Mouse (Mus musculus) thymus, adult 18-20 months (tissue): ENCODE data around the gene Nudt7.

Experiments used
- DNase-seq, 2 experiments: peaks; one replicate each; pipeline ENCODE4 v3.0.0; 2022; ENCODE audit warnings: mixed read lengths in 2 of 2

Gene Nudt7

GRCm38 (mm10) chr8:114133510-114134362, at the start of gene Nudt7:
TSS of gene Nudt7 (plus strand) at chr8:114133557.
- DNase-seq: peak; percentile 79 to 88

DNA sequence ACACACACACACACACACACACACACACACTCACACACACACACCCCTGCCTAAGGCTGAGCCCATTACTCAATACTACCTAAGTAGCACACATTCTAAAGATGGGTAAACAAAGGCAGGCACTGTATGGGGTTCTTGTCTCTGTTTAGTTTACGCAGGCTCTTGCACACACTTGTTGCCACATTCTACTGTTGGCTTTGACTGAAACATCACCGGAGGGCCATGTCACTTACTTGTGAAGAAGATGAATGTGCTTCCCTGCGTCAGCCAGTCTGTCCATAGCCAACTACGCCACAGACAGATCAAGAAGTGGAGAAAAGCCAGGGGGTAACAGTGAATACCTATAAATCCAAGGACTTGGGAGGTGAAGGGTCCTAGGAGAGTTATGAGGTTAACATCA, 45.4 kb upstream of the Nudt7 start:
- no peak for DNase-seq

DNA sequence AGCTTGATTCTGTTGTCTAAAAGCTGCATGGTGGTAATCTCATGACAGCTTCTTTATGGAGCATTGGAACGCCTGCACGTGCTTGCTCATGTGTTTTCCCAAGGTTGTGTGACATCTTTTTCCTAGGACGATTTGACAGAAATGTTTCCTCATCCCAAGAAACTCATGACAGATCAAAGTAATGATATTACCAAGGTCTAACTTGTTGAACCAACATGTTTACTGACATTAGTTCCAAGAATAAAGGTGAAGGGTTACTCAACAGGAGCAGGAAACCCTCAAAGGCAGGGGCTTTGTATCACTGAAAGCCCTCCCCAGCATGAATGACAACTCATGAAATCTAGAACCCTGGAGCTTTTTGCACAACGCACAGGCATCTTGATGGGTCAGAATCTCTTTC, 42.6 kb upstream of the Nudt7 start:
- DNase-seq: no peak

- no peak for DNase-seq
Observed at GRCm38 (mm10) chr8:114093321-114093720, 40.0 kb upstream of the Nudt7 start.

DNA sequence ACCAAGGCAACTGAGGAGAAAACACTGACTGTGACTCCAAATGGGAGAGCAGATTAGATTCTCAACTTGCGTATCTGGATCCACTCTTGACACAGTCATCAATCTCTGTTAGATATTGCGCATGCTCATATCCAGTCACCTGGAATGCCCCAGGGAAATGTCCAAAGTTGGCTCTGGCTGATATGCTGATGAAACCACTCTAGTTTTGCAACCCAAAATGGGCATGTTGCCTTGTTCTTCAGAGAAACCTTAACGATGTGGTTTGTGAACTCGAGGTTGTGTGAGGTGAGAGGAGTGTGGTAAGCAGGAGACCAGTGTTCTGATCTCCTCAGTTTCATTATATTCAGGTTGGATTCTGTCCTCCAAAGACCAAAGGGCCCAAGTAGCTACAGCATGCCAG, 38.8 kb upstream of the Nudt7 start:
- DNase-seq: no peak

DNA sequence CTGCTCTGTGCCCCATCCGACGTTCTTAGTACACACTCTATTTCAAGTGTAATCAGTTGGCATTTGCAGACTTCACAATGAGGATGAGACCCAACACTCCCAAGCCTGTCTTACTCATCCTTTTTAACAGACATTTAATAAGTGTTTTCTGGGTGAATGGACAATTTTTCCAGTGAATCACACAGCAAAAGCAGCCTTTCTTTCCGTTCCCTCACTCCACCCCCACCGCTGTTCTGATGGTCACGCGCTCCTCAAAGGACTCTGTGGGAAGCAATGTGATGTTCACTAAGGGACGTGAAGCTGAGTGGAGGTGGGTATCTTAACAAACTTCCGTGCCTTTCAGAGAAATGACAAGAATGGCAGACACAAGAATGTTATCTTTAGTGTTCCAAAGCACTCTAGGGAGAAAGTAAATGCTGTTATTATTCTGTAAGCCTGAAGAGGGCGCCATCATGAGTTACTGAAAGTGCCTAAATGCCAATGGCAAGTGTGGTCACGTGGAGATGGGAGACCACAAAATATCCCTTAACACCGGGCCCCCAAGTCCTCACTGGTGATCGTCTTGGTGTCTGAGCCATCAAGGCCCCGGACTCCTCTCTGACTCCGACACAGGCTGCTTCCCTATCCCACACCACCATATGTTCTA, 32.7 kb upstream of the Nudt7 start:
- no peak for DNase-seq

DNA sequence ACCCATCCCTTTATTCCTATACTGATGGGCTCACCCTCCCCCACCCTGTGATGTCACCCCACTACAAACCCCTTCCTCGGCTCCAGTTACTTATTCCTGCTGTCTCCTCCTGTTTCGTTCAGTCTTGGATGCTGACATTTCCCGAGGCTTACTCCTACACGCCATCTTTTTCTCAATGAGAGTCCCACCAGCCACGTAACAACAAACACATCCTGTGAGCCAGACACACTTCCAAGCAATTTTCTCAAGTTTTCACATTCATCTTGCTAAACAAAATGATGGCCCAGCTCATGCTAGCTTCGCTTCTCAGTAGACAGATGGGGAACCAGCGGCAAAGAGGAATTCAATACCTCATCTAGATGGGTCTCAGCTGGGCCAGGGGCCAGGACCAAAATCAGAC, 30.0 kb upstream of the Nudt7 start:
- no peak for DNase-seq

DNA sequence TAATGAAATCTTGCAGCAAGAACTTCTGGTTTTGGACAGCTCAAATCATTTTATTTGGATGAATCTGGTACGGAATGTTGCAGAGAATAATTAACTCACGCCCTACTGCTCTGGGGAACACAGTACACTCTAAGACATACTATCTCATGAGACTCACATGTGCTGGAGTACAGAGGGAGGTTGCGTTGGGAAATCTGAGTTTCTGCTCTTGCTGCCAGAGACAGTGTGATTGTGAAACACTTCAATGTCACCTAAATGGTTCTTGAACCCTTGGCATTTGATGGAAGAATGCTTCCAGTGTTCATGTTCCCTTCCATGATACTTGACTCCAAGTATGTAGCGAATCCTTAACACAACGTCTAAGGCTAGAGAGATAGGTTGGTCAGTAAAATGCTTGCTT, 27.4 kb upstream of the Nudt7 start:
- no peak for DNase-seq

GRCm38 (mm10) chr8:114109365-114110140, 23.8 kb upstream of the Nudt7 start:
- no peak for DNase-seq

DNA sequence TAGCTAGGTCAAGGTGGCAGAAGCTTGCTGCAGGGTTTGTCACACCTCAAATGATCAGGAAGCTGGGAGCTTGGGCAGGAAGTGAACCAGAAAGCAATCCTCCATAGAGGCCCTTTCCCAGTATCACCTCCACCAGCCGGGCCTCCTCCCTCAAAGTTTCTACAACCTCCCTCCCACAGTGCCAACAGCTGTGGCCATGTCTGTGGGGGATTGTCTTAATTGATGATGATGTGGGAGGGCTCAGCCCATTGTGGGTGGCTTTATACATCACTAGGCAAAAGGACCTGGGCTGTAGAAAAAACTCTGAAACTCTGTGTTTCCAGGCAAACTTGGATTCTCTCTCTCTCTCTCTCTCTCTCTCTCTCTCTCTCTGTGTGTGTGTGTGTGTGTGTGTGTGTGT, 18.3 kb upstream of the Nudt7 start:
- DNase-seq: no peak

- DNase-seq: no peak
Observed at GRCm38 (mm10) chr8:114116049-114116448, 17.3 kb upstream of the Nudt7 start.

DNA sequence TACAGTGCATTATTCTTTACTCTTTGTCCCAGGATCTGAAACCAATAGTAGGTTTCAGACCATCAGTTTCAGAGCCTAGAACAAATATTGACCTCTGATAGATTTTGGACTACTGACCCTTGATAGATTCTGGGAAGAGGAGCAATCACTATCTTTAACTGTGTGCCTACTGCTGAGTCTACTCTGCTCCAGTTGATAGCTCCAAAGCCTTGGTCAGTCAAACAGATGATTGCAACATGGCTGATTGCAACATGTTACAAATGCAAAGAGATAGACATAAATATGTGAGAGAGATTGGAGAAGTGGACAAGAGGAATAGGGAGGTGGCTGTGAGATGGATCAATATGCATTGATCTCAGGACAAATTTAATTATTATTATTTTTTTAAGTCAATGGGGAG, 15.9 kb upstream of the Nudt7 start:
- DNase-seq: no peak

GRCm38 (mm10) chr8:114121781-114122180, 11.6 kb upstream of the Nudt7 start:
- no peak for DNase-seq

DNA sequence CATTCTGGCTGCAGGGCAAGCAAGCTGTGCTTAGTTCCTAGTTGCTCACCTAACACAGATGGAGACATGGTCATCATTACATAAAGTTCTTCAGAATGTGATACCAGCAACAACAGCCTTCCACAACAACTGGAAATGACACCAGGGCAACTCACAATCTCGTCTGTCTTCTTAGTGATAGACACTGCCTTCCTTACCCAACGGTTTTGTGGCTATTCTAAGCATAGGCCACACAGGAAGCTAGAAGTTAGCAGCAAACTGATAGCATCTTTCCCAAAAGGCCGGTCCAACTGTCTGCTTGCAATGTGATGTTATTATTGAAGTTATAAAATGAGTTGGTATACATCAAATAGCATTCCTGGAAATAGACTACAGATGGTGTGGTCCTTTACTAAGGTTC, 9.7 kb upstream of the Nudt7 start:
- no peak for DNase-seq

- no peak for DNase-seq
Observed at GRCm38 (mm10) chr8:114124084-114124750, 9.1 kb upstream of the Nudt7 start.

DNA sequence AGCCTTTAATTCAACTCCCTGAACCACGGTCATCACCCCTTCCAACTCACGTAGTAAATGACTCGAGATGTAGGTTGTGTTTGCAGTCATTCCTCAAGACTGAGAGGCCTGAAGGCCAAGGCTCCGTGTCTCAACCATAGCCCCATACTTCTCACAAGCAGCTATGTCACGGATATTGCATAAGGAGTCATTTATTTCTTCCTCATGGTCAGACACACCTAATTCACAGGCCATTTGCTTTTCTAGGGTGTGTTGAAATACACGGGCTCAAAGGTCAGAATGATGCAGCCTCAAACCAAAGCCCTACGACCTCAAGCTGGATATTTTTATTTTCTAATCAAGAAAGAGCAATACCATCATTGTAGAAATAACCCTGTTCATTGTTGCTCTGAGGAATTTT, 2.5 kb upstream of the Nudt7 start:
- no peak for DNase-seq

- DNase-seq: no peak
Observed at GRCm38 (mm10) chr8:114131421-114131820, 1.9 kb upstream of the Nudt7 start.

GRCm38 (mm10) chr8:114133050-114133509, 277 bp upstream of the Nudt7 start:
- DNase-seq: no peak

DNA sequence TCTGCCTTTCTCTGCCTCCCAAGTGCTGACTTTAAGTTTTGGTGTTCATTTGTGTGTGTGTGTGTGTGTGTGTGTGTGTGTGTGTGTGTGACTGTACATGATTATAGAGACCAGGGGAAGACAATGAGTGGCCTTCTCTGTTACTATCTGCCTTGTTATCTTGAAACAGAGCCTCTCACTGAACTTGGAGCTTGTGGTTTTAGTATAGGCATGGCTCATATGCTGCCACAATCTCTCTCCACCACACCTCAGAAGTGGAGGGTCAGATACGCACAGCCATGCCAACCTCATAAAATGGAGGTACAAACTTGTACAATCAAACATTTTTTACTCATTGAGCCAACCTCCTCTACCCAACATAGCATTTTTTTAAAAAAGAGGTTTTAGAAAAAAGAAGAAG, 3.4 kb downstream of the Nudt7 start:
- no peak for DNase-seq

DNA sequence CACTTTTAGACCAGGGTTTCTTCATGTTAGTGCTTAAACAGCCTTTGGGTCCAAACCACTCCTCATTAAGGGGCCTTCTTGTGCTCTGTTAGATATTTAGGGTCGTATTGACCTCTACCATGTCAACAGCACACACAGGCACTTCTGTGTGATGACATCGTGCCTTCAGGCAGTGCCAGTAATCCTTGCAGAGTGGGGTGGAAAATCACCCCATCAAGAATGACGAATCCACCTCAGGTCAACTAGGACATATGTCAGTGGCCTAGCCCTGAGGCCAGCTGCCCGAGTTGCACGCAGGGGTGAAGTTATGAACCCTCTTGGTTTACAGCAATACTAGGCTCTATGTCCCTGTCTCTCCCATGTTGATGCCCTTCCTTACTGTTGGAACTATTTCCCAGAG, 3.8 kb downstream of the Nudt7 start:
- DNase-seq: no peak

- DNase-seq: no peak
Observed at GRCm38 (mm10) chr8:114140437-114140836, 7.1 kb downstream of the Nudt7 start.

GRCm38 (mm10) chr8:114142199-114142598, 8.8 kb downstream of the Nudt7 start:
- DNase-seq: no peak
